Mouse (Mus musculus) ovary, adult 18-20 months (tissue): Measurements from ENCODE around the gene Tnrc6b.

Experiments used
- DNase-seq: peaks from one replicate; pipeline ENCODE4 v3.0.0; 2022; ENCODE audit warnings: low spot score, mixed read lengths

Tnrc6b gene

DNA sequence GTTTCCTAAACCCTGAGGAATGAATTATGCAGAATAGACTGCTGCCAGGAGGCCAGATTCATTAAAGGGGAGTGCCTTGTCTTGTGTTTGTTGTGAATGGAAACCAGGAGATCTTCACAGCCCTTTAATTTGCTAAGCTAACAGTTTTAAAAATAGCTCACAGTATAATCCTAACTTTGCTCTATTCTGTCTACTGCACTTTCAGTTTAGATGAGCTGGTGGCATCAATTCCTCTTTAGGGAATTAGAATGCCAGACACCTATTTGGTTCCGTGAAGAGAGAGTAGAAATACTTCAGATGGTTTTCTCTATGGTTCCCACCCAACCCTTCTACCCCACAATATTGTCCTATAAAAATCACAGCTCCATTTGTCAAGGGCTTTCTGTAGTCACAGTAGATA, 74.6 kb downstream of the Tnrc6b start:
- no peak for DNase-seq

DNA sequence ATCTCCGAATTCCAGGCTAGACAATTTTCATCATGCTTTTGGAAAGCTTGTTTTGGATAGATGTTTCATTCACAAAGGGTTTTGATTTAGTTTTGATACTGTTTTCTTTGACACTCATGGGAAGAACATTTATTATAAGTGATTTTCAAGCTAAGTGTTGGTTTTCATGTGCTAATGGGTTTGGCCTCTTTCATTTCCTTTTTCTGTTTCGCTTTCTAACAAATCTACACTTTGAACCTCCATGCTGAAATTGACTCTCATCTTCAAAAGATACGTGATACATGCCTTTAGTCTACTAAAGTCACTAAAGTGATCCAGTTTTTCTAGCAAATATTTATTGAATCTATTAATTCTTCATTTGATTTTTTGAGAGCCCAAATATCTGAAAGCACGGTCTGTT, 76.6 kb downstream of the Tnrc6b start:
- DNase-seq, result no peak

DNA sequence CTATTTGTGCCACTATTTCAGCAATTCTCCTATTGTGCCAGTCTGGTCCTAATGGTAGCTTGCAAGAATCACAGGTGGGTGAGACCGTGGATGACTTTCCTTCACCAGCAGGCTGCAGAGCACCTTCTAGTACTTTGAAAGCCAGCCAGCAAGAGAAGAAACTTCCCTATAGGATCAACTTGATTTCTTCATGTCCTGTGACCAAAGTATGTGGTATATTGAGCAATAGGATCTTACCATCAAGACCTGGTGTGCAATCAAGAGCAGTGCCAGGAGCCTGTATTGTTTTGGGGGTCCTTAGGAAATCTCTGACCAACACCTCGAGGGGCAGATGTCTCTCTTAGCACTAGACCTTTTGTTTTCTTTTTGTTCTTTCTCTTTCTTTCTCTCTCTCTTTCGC, 81.4 kb downstream of the Tnrc6b start:
- DNase-seq, result no peak

DNA sequence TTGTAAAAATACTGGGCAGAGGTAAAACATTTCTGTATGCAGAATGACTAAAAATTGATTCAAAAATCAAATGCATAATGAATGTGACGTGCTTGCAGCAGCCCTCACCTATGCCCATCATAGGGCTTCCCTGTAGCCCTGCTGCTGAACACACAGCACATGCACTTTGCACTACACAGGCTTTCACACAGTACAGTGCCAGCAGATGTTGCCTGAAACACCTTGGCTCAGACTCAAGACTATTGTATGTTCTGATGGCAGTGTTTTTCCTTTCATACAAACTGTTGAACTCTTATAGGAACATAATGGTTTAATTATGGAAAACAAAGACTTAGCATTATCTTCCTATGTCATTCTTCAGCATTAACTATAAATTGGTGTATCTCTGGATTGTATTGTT, 84.0 kb downstream of the Tnrc6b start:
- DNase-seq, result no peak

DNA sequence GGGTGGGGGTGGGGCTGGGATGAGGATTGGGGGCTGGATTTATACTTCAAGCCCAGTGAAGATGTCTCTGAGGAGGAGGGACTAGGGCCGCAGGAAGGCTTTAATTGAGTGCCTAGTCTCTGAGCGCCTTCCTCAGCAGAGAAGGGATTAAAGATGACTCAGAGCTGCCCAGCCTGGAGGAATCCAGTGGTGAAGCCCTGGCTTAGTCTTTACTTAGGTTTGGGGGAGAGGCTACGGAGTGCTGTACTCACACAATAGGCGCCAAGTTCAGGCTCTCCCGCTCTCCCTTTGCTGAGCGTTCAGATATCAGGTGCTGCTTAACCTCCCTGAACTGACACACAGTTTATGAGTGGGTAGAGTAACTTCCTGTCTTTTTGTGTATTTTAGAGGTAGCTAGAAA, 86.6 kb downstream of the Tnrc6b start:
- DNase-seq, result peak; percentile 21

DNA sequence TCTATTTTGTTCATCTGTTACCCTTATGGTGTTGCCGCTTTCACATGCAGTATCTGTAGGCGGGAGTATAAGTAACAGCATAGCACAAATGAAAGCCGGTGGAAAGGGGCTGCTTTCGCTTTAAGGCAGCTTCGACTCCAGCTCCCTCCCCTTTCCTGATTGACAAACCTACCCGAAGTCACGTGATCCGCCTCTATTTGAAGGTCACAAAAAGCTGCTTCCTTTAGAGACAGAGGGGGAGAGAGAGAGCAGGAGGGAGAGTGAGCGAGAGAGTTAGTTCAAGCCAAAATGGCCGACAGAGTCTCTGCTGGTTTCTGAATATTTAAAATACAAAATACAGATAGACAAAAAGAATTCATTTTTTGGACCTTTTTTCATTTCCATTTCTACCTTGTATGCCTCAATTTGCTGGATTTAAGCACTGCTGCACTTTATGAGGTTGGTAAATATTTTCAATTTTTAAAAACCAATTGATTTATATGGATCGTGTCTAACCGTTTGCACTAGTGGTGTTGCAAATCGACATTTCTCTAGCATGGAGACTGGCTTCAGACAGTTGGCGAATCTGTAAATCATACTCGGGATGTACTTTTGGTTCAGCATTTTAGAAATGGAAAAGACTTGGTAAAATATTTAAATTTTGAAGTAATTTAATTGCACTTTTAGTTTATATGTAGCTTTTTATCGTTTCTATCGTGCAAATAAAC, 87.4 kb downstream of the Tnrc6b start:
- DNase-seq, result peak; percentile 90

DNA sequence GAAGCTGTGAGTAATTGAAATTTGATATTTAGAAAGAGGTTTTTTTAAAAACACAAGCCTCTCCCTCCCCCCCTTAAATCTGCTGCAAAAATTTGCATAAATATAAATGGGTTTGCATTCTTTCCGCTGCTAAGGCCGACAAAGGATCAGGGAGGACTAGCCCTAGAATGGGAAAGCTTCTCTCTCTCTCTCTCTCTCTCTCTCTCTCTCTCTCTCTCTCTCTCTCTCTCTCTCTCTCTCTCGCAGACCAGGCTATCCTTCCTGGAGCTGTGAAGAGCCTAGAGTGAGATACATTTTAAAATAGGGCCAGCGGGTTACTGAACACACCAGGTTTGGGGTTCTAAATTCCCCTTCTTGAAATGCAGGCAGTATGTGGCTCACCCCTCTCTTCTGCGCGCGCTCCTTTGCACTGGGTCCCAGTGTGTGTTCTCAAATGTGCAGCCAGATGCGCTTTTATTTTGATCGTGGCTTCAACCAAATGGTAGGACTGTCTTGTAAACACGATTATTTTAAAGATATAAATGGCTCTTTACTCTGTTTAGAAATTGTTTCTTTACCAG, 88.0 kb downstream of the Tnrc6b start:
- peak; percentile 16 for DNase-seq

DNA sequence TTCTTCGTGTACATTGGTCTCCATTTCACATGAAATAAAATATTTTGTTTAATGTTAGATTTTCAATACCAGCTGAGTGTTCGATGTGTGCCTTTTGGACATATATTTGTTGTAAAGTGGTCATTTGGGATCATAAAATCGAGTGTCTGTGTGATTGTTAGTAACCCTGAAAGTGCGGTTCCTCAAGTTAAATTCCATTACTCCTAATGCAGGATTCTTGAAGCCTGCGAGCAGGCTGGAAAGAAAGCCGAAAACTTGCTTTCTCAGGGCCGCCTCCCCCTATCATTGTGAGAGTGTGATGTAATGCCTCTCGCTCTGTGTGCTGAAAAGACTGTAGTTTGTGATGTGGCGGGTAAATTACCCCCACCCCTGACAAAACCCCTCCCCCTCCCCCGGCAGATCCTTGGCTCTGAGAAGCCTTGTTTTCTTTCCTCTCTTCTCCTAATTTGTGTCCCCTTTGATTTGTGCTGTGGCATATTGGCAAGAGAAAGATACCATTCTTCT, 88.6 kb downstream of the Tnrc6b start:
- peak; percentile 26 for DNase-seq

DNA sequence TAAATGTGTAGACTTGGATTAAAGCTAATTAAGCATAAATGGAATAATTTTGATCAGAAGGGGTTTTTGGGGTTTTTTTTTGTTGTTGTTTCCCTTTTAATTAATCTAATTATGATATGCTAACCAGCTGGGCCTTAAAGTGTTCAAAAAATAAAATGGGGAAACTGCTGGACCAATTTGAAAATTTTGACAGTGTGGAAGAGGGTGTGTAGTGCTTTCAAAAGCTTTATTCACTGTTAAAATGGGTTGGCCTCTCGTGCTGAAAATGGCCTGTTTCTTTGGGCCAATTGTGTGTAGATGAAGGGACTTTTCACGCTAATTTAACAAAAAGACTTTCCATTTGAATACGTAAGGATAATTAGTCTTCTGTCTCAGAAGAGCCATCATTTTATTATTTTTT, 89.1 kb downstream of the Tnrc6b start:
- DNase-seq, result no peak

DNA sequence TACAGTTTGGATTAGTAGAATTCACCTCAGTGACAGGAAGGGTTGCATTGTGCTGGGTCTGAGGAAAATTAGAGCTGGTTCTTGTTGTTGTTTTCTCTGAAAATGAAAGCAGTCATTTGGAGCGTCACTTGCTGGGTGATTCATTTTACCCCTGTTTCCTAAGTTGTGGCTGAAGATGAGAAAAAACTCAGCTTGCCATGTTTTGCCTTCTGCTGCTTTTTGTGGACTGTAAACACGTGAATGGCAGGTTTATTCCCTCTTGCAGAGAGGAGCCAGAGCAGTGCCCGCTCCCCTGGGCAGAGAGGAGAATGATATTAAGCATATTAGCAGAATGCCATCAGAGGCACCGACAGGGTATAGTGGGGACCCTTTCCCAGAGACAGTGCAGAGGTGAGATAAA, 89.7 kb downstream of the Tnrc6b start:
- no peak for DNase-seq

DNA sequence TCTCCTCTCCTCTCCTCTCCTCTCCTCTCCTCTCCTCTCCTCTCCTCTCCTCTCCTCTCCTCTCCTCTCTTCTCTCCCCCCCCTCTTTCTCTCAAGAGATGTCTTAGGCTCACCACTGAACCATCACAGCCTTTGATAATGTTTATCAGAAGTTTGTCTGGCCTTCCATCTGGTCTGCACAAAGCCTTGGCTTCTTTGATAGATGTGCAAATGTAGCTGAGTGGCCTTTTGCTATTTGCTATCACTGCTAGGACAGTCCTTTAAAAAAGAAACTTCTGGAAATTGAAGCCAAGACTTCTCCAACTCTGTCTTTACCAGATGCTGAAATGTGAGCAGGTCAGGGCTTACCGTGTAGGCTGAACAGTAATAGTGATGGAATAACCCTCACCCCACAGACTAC, 90.5 kb downstream of the Tnrc6b start:
- DNase-seq, result no peak

DNA sequence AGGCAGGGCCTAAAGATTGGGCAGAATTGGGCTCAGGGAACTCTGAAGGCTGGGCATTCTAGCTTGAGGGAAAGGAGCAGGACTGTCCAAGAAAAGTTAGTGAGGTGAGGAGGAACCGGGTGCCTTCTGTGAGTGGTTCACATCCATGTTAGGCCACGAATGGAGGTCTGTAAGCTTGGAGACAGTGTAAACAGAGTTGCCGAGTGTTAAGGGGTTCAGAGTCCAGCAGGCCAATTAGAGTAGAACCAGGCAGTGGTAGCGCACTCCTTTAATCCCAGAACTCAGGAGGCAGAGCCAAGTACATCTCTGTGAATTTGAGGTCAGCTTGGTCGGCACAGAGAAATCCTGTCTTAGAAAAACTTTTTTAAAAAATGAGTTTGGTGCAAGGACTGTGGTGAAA, 96.0 kb downstream of the Tnrc6b start:
- no peak for DNase-seq

DNA sequence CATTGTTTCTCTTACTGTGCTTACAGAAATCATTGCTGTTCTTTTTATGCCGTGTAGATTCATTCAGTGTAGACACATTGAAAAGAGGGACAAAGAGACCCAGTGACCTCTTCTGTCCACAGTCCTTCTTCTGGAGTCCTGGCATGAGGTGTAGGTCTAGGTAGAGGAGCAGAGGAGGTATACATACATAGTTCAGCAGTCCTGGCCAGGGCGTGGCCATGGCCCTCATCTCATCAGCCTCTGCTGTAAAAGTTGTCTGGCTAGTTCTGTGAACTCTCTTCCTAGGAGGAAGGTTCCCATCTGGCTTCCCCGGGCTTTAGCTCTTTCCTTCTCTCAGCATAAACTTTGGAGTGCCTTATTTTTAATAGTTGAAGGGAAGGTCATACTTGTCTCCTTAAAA, 99.1 kb downstream of the Tnrc6b start:
- DNase-seq, result no peak

DNA sequence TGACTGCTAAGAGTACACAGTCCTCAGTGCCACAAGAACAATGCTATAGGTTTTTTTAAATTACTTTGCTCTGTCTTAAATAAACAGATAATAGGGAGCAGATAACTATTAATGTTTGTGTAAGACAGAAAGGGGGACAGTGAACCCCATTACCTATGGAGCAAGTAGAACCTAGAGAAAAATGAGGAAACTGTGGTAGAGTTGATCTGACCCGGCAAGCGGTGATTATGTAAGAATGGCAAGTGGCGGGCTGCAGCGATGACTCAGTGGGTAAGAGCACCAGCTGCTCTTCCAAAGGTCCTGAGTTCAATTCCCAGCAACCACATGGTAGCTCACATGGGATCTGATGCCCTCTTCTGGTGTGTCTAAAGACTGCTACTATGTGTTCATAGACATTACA, 101.7 kb downstream of the Tnrc6b start:
- DNase-seq, result no peak

DNA sequence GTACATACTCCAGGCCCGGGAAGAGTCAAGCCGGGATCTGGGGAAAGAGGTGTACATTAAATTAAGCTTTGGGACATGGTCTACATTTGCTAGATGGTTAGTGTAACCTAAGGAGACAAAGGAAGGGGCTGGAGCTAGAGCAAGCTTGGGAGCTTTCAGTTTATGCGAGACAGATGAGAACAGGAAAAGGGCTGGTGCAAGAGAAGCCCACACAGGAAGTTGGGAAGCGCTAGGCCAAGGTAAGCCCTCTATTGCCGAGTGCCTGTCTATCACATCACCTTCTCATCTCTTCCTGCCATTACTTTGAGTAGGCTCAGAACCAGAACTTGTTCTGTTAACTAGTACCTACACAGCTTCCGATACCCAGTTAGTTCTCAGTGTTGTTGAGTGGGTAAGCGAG, 103.7 kb downstream of the Tnrc6b start:
- no peak for DNase-seq

DNA sequence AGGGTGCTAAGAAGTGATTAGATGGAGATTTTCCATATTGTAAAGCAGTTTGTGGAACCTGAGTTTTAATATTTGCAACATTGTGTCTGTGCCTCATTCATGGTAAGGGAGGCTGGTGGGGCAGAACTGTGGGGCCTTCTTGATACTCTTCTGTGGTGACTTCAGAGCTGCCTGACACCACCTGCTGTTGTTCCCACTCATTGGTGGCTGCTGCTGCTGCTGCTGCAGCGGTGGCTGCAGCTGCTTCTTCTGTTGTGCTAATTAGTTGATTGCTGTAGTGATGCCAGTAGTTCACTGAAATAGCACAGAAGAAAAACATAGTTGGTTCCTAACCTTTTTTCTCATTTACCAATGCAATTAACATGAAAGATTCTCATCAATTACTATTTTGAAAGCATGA, 111.2 kb downstream of the Tnrc6b start:
- no peak for DNase-seq

DNA sequence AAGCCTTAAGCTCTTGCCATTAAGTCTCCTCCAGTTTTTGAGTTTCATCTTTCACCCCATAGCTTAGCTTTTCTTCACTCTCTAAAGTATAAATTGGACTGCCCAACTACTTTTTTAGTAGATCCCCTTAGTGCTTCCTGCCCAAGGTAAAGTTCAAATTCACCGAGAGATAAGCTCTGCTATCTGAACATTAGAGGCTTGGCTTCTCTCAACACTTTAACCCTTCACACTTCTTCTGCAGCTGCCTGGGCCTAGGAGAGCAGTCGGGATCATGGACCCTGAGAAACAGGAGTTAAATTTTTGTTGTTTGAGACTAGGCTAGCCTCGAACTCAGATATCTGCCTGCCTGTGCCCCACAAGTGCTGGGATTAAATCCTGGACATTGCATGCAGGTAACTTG, 120.1 kb downstream of the Tnrc6b start:
- no peak for DNase-seq

DNA sequence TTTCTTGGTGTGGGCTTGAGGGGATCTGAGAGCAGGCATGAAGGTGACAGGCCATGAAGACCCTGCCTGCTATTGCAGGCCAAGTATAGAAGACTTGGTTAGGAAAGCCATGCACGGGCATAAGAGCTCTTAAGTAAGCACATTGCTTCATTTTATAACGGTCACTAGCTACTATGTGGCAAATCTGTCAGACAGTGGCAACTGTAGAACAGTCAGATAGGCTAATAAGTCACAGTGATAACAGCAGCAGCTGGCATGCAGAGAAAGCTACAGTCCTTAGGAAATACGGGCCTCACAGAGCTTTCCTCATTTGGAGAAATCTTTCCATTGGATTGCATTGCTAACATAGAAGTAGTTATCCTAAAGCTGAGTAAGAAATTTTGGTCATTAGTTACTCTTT, 121.7 kb downstream of the Tnrc6b start:
- no peak for DNase-seq

DNA sequence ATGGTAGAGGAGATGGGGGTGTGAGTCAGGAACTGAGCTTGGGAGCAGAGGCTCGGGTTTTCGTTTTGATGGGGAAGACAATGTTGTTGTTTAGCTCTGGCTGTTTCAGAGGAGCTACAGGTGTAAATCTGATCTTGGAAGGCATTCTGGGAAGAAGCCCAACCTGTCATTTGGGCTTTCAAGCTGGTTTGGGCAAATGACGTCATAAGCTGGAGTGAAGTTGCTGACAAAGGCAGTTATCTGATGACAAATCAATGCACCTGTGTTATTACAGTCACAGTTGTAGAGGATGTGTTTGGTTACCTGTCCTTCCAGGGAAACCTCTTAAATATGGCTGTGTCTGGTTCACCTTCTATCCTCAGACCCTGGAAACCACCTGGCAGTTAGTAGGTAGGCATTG, 125.1 kb downstream of the Tnrc6b start:
- DNase-seq, result no peak

DNA sequence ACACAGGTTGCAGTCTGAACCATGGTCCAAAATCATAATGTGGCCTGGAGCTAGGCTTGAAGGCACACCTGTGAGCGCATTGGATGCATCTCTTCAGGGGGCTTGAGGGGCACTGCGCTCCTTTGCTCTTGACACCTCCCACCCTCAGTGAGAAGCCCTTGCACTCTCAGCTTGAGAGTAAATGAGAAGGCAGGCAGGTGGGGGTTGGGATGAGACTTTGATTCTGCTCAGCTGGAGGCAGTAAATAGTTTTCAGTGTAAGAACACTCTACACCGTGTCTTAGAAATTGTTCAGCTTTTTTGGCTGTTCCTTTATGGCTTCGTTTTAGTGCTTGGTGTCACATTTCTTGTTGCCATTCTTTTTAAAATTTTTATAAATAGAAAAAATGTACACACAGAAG, 127.7 kb downstream of the Tnrc6b start:
- no peak for DNase-seq

DNA sequence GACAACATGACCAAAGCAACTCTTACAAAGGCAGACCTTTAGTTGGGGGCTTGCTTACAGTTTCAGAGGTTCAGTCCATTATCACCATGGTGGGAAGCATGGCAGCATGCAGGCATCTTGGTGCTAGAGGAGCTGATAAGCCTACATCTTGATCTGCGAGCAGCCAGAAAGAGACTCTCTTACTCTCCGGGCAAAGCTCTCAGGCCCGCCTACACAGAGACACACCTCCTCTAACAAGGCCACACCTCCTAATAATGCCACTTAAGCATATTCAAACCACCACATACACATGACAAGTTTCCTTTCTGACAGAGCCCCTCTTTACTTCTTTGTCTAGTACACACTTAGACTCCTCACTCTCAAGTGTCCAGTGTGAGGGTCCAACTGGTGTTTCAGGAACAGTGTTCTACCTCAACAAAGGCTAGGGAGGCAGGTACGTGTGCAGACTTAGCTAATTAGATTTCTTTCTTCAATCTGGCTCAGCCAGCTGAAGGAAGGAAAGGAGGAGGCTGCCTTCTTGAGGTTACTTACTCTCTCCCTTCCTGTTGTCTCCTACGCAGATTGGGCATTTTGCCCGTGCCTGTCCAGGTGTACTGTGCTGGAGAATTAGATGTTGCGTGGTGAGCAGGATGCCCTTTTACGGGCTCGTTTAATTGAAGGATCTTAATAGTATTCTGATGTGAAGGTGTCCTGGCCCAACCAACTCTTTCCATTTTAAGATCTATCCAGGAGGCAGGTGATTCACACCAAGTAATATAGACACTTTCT, 128.7 kb downstream of the Tnrc6b start:
- DNase-seq, result peak; percentile 28

DNA sequence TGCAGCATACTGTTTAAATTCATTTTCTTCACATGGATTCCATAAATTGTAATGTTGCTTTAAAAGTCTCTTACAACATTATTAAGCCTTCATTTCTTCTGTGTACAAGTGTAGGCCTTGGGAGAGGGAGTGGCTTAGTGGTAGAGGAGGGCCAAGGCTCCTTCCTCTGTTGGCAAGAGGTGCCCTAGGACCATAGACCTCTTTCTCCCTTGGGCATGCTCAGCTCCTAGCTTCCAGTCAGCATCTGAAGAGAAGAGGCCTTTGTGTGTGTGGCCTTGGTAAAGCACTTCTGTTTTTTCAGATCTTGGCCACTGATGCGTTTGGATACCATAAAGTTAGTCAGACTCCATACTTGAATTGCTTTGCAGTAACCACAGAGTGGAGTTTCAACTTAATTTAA, 133.1 kb downstream of the Tnrc6b start:
- DNase-seq, result no peak

DNA sequence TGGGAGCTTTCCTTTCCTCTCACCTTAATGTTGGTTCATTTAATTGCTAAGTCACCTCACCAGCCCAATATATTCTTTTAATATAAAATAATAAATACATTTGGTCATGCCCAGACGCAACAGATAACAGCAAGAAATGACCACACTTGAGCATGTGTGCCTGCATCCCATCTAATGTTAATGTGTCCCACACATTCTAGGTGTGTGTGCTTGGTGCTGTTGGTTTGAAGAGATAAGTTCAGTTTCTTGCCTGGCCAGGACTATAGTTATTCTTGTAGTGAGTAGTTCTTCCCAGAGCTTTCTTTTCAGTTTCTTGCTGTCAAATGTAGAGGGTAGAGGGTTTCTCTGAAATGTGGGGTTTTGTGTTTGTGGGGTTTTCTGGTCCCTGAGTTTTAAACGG, 133.8 kb downstream of the Tnrc6b start:
- DNase-seq, result no peak
